Mouse (Mus musculus): ENCODE measurements around the gene Rpl9-ps1. TPM values are rescaled to one million over a fixed set of nuclear protein-coding genes. Genes with fewer than 3 reads are reported as not detected.

Rpl9-ps1 gene
- polyA plus RNA-seq, 1 experiment from 2014 or later = not detected

Other genes starting within 250 kb of the Rpl9-ps1 start
- 2.4 and 2.7 TPM in 2 replicates for gene Rasl10b, start 236.5 kb downstream of the Rpl9-ps1 start, polyA plus RNA-seq (2015; fragmentation: Nextera tagmentation; extraction: Ambion mirVana)
- 0.08 TPM in 1 of 2 replicates, not detected in the other for gene Gas2l2, start 216.2 kb downstream of the Rpl9-ps1 start, polyA plus RNA-seq (2015; fragmentation: Nextera tagmentation; extraction: Ambion mirVana)
- gene 1700020L24Rik, start 207.9 kb downstream of the Rpl9-ps1 start, polyA plus RNA-seq (2015; fragmentation: Nextera tagmentation; extraction: Ambion mirVana) = 0.72 and 1.1 TPM in 2 replicates
- gene Mmp28, start 182.6 kb downstream of the Rpl9-ps1 start, polyA plus RNA-seq (2015; fragmentation: Nextera tagmentation; extraction: Ambion mirVana) = 2.4 and 3.1 TPM in 2 replicates
- gene Taf15, start 172.5 kb downstream of the Rpl9-ps1 start, polyA plus RNA-seq (2015; fragmentation: Nextera tagmentation; extraction: Ambion mirVana) = 13.4 and 14.9 TPM in 2 replicates
- not detected in 2 replicates for gene Heatr9, start 123.4 kb downstream of the Rpl9-ps1 start, polyA plus RNA-seq (2015; fragmentation: Nextera tagmentation; extraction: Ambion mirVana)
- 1.6 and 1.7 TPM in 2 replicates for gene Ccl5, start 115.1 kb downstream of the Rpl9-ps1 start, polyA plus RNA-seq (2015; fragmentation: Nextera tagmentation; extraction: Ambion mirVana)
- gene Ccl9, start 67.0 kb downstream of the Rpl9-ps1 start, polyA plus RNA-seq (2015; fragmentation: Nextera tagmentation; extraction: Ambion mirVana) = 12.9 and 14.2 TPM in 2 replicates
- 12.5 and 16.1 TPM in 2 replicates for gene Ccl6, start 52.5 kb downstream of the Rpl9-ps1 start, polyA plus RNA-seq (2015; fragmentation: Nextera tagmentation; extraction: Ambion mirVana)
- 0.66 and 1.0 TPM in 2 replicates for gene Ccl3, start 3.7 kb upstream of the Rpl9-ps1 start, polyA plus RNA-seq (2015; fragmentation: Nextera tagmentation; extraction: Ambion mirVana)
- 0.21 and 0.71 TPM in 2 replicates for gene Ccl4, start 17.0 kb upstream of the Rpl9-ps1 start, polyA plus RNA-seq (2015; fragmentation: Nextera tagmentation; extraction: Ambion mirVana)
- 4.7 and 6.0 TPM in 2 replicates for gene Wfdc17, start 58.4 kb upstream of the Rpl9-ps1 start, polyA plus RNA-seq (2015; fragmentation: Nextera tagmentation; extraction: Ambion mirVana)
- 0.57 and 0.66 TPM in 2 replicates for gene Wfdc18, start 63.4 kb upstream of the Rpl9-ps1 start, polyA plus RNA-seq (2015; fragmentation: Nextera tagmentation; extraction: Ambion mirVana)
- 8.1 and 9.1 TPM in 2 replicates for gene Wfdc21, start 101.3 kb upstream of the Rpl9-ps1 start, polyA plus RNA-seq (2015; fragmentation: Nextera tagmentation; extraction: Ambion mirVana)
- 21.1 TPM in 2 replicates for gene Heatr6, start 108.1 kb upstream of the Rpl9-ps1 start, polyA plus RNA-seq (2015; fragmentation: Nextera tagmentation; extraction: Ambion mirVana)
- 6.0 and 8.0 TPM in 2 replicates for gene Hnf1b, start 204.4 kb upstream of the Rpl9-ps1 start, polyA plus RNA-seq (2015; fragmentation: Nextera tagmentation; extraction: Ambion mirVana)

Measured in stomach, embryonic 15.5 days (tissue).